In the genomic region with DNA sequence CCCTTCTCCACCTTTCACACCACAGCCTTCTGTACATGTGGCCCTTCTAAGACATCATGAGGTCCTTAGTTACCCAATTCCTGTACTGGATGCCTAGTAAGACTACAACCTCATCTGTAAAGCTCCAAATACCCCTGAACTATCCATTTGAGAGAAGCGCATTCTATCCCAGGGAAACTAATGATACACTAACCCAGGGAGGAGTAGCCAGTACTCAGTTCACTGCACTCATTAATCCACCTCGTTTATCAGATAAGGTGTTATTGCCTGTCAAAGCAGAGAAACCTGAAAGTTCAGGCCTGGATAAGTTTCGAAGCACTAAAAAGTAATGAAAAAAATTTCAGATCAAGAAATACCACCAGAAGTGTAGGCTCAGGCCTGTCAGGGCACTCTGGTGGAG, we compare ENCODE assay signal across 11 mouse cellular contexts.
"Had no signal": no experiment of that assay in that cellular context is flagged by ENCODE, and none has a peak within 500 bp of the region (broad histone marks: within the 10 kb centered on the region; RNA-seq: fewer than 3 reads in every experiment).

No protein-coding gene starts in this region.

- H3K27me3 ChIP-seq: limb, embryonic 12.5 days; lung, embryonic 15.5 days; midbrain, embryonic 12.5 days; neural tube, embryonic 13.5 days had no signal

- H3K4me2 ChIP-seq: limb, embryonic 12.5 days; lung, embryonic 15.5 days; midbrain, embryonic 12.5 days; neural tube, embryonic 13.5 days had no signal

- H3K4me3 ChIP-seq: layer of hippocampus, adult 2 months; limb, embryonic 12.5 days; lung, embryonic 15.5 days; midbrain, embryonic 12.5 days; neural tube, embryonic 13.5 days had no signal

- H3K27ac ChIP-seq: layer of hippocampus, adult 2 months; limb, embryonic 12.5 days; lung, embryonic 15.5 days; midbrain, embryonic 12.5 days; neural tube, embryonic 13.5 days had no signal

- H3K36me3 ChIP-seq: limb, embryonic 12.5 days; lung, embryonic 15.5 days; midbrain, embryonic 12.5 days; neural tube, embryonic 13.5 days had no signal

- H3K9ac ChIP-seq: limb, embryonic 12.5 days; lung, embryonic 15.5 days; midbrain, embryonic 12.5 days; neural tube, embryonic 13.5 days had no signal

- DNase-seq: kidney, postnatal 10 days; kidney, postnatal 4 days; lung, postnatal 14 days; right cerebral cortex, postnatal 14 days; thymus, postnatal 4 days had no signal

- H3K4me1 ChIP-seq: limb, embryonic 12.5 days; midbrain, embryonic 12.5 days; neural tube, embryonic 13.5 days had no signal

- ATAC-seq: midbrain, embryonic 16.5 days had no signal

- H3K9me3 ChIP-seq: limb, embryonic 12.5 days; lung, embryonic 15.5 days; midbrain, embryonic 12.5 days; neural tube, embryonic 13.5 days had no signal
